Mouse (Mus musculus): ENCODE measurements around the gene Gm49336.

The Gm49336 gene

DNA sequence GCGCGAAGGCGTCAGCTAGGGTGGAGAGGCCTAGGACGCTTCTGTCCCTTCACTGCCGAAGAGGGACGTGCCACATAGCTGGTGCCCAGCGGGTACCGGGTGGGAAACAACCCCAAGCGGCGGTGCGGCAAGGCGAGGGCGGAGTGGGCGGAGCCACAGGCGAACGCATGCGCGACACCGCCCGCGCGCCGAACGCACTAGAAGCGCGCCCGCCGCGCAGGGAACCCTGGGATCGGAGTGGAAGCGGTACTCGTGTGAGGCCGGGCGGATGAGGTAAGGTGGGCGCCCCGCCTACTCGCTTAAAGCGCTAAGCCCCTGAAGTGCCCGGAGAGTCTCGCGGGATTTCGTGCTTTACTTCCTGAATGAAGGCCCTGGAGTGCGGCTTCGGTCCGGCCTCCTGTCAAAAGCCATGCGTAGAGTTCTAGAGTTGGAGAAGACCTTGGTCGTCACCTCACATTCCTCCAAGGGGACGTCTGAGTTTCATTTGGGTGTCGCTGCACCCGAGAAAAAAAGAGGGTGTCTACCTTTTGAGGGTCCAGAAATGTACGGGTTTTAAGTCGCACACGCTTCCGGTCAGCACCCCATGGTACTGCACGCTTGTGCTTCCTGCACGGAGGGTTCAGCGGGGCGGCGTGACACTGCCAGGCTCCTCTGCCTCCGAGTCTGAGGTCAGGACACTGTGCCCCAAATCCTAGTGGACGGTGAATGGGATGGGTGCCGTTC lies at the start of gene Gm49336, which contains the start of gene Nupl1:
TSS of gene Gm49336 (minus strand) at position 227 of the 723 bp plus-strand sequence.
TSS of gene Nupl1 (minus strand) at position 151 of the 723 bp plus-strand sequence.
- in situ Hi-C loops (cut with MboI, MseI) = loop anchor here (10.0 kb wide), 1 partner anchor 463 kb away; no protein-coding TSS in a partner anchor

DNA sequence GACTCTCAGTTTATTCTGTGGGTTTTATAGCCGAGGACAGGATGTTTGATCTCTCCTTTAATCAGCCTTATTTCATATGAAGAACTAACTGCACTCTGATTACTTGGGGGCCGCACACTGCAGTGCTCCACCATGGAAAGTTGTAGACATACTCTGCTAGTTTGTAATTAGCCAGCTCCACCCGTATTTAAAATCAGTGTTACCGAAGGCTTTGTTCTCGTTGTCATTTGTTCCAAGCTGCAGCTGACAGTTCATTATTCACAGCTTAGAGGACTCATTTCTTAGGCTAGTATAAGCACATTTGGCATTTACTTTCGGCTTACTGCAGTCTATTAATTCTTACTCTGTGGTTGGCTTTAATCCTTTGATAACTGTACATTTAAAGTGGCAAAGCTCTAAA lies 49.7 kb upstream of the Gm49336 start:
- in situ Hi-C loops (cut with MboI, MseI) = loop anchor here (10.0 kb wide), 1 partner anchor 496 kb away; no protein-coding TSS in a partner anchor

DNA sequence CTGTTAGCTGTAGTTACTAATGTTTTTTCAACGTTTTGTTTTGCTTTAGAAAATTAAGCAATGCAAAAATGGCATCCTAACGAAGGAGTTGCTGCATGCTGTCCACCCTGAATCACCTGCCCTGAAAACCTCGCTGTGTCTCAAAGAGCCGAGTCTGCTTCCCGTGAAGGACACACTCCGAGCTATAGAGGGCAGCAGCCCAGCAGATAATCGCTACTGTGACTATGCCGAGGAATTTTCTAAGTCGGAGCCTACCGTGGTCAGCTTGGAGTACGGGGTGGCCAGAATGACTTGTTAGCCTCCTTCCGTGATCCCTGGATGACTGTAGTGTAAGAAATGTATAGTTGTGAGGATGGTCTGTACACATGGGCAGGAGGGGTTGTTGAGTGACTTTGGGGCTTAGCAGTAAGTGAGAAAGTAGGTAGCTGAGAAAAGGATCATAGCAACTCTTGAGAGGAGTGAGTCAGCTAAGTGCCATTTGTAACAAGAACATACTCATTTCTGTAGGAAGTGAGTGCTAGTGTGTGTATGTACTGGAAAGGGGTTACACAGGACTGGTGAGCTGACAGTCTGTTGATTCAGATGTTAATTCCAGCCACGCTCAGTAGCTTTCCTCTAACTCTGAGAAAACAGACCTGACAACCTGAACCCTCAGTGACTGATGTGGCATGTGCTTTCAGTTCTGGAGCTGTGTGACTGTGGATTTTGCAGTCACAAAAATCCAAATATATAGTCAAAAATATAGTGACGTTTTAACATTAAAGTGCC lies 49.1 kb upstream of the Gm49336 start:
- in situ Hi-C loops (cut with MboI, MseI) = loop anchor here (10.0 kb wide), 1 partner anchor 496 kb away; no protein-coding TSS in a partner anchor

DNA sequence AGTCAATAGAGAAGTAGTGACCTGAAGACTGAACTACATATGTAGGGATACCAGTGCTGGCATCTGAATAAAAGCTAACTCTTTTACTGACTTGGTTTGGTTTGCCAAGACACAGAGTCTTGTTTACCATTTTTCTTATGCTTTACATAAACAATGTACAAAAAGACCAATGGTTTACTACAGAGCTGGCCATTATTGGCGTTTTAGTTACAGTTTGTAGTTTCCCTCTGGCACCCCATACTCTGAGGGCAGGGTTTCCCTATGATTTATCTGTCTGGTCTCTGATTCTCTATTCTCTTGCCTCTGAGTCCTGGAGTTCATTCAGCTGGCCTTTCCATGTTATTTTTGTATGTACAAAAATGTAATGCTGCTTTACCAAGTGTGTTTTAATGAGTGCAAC lies 44.2 kb upstream of the Gm49336 start:
- in situ Hi-C loops (cut with MboI, MseI) = no loop called here

GRCm38 (mm10) chr14:60290363-60290762 lies 39.1 kb upstream of the Gm49336 start:
- in situ Hi-C loops (cut with MboI, MseI) = no loop called here

GRCm38 (mm10) chr14:60286194-60286863 lies 35.0 kb upstream of the Gm49336 start:
- in situ Hi-C loops (cut with MboI, MseI) = no loop called here

DNA sequence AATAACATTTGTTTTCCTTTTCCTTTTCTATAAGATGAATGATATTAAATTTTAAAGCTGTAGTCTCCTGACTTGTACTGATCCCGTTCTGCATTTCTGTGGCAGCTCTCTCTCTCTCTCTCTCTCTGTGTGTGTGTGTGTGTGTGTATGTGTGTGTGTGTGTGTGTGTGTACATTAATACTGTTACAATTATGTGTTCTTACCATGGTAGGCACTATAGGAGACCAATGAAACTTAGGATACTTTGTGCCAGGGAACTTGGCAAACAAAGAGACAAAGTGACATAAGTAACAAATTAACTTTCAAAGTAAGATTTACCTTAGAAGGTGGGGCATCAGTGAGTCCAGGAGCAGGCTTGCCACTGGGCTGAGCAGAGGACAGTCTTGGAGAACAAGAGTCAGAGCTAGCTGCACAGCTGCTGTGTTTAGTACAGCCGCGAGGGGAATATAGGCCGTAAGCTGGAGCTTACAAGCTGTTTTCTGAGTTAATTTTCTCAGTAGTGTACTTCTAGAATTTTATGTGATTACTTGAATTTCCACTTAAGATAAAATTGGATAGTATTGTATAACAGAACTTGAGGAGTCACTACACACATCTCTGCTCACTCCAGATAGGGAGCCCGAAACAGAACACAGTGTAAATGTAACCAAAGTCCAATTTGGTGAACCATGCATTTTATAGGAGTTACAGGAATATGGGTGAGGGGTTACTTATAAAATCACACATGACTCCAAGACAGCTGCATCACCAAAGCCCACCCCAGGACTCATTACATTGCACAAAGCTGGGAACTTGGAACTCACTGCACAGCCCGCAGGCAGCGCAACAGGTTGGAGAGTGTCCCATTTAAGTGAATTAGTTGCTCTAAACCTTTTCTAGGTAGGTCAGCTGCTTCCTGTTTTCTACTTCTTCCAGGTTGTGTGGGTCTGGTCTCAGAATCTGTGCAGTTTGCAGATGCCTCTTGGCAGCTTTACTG lies 24.3 kb upstream of the Gm49336 start:
- in situ Hi-C loops (cut with MboI, MseI) = no loop called here

- in situ Hi-C loops (cut with MboI, MseI) = no loop called here
Observed at GRCm38 (mm10) chr14:60273346-60273745, 22.0 kb upstream of the Gm49336 start.

- in situ Hi-C loops (cut with MboI, MseI) = no loop called here
Observed at GRCm38 (mm10) chr14:60269333-60269732, 18.0 kb upstream of the Gm49336 start.

DNA sequence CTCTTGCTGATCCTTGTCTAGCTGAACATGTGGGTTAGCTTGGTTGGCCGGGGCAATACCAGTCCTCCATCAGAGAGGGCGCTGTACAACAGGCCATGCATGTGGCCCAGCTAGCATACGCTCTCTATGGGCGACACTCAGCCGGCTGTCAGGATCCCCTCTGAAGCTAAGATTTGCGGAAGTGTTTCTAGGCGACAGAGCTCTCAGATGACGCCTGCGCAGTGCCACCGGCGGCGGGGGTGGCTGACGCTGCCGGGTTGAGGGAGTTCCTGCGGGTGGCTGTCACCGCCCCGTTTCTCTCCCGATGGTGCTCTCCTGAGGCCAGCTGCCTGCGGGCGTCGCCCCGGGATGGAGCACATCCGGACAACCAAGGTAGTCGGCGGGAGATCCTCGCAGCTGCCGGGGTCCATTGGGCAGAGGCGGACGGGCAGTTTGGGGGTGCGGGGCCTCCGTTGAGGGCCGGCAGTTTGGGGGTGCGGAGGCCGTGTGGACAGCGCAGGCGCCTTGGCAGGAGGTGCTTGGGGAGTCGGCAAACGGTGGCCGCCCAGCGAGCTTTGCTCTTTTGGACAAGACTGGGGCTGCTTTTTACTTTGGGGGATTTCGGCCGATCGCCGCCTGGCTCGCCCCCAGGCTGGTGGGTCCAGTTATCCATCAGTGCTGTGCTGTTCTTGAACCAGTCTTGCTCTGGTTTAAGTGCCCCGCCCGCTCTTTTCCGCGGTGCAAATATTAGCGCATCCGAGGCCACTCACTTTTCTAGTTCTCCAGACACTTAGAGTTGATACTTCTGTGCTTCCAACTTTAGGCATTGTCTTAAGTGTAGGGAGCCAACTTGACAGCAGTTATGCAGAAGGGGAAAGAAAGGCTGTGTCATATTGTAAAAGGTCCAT lies 13.9 kb upstream of the Gm49336 start, which contains the start of gene Mtmr6:
TSS of gene Mtmr6 (plus strand) at position 239 of the 887 bp plus-strand sequence.
- in situ Hi-C loops (cut with MboI, MseI) = no loop called here

DNA sequence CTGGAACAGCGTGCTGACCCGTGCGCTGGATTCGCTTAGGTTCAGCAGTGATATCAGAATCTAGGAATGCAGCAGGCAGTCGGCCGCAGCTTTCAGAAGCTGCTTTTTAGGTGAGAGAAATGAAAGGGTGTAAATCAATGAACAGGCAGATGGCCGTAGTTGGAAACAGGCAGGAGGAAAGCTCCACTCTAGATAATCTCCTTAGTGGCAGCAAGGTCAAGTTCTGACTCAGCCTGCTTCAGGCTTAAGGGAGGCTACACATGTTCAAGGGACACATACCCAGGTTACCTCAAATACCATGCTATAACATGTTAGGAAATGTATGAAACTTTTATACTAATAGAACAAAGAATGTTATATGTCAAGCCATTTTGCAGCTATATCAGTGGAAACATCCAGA lies 11.0 kb upstream of the Gm49336 start:
- in situ Hi-C loops (cut with MboI, MseI) = no loop called here

DNA sequence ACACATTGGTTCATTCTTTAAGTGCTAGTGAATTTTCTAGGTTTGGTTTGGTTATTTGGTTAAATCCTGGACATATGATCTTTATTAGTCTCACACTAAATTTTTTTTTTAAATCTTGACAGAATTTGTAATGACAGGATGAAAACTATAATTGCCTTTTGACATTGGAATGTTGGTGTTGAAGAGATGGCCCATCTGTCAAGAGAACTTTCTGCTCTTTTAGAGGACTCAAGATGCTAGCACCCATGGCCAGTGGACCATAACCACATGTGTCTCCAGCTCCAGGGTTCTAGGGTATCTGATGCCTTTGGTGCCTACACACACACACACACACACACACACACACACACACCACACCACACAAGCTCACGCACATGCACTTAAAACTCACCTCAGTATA lies 6.5 kb upstream of the Gm49336 start:
- in situ Hi-C loops (cut with MboI, MseI) = loop anchor here (10.0 kb wide), 1 partner anchor 457 kb away; no protein-coding TSS in a partner anchor

GRCm38 (mm10) chr14:60257101-60257500 lies 5.8 kb upstream of the Gm49336 start:
- in situ Hi-C loops (cut with MboI, MseI) = loop anchor here (10.0 kb wide), 1 partner anchor 458 kb away; no protein-coding TSS in a partner anchor

- in situ Hi-C loops (cut with MboI, MseI) = loop anchor here (10.0 kb wide), 1 partner anchor 458 kb away; no protein-coding TSS in a partner anchor
Observed at GRCm38 (mm10) chr14:60256356-60256755, 5.0 kb upstream of the Gm49336 start.

DNA sequence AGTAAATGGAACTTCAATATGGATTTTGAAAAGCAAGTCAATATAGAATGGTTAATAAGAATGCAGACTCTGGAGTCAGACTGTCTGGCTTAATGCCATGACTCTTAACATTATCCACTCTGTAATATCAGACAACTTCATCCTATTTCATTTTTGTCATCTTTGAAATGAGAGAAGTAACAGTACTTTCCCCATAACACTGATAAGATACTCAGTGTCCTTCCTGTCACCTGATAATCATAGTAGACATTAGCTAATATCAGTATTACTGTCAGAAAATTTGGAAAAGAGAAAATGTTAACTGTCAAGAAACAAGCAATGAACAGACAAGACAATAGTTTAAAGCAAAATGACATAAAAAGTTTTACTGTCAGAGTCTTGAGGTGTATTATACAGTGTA lies 3.5 kb upstream of the Gm49336 start:
- in situ Hi-C loops (cut with MboI, MseI) = loop anchor here (10.0 kb wide), 1 partner anchor 460 kb away; no protein-coding TSS in a partner anchor

DNA sequence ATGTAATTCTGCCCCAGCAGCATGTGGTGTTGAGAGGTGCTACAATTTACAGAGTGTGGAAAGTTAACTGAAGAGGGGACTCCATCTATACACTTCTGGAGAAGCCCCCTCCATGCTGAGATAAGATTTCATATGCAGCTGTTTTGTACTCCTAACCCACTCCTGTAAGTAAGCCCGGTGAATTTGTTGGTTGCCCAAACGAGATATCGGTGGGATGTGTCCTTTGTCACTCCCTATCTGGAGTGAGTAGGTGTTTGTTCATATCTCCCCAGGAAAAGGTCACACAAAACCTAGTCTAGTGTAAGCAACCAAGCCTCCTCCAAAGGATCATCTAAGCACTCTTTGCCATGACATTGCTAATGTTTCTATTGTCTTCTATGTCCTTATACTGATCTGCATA lies 2.2 kb upstream of the Gm49336 start:
- in situ Hi-C loops (cut with MboI, MseI) = loop anchor here (10.0 kb wide), 1 partner anchor 461 kb away; no protein-coding TSS in a partner anchor

DNA sequence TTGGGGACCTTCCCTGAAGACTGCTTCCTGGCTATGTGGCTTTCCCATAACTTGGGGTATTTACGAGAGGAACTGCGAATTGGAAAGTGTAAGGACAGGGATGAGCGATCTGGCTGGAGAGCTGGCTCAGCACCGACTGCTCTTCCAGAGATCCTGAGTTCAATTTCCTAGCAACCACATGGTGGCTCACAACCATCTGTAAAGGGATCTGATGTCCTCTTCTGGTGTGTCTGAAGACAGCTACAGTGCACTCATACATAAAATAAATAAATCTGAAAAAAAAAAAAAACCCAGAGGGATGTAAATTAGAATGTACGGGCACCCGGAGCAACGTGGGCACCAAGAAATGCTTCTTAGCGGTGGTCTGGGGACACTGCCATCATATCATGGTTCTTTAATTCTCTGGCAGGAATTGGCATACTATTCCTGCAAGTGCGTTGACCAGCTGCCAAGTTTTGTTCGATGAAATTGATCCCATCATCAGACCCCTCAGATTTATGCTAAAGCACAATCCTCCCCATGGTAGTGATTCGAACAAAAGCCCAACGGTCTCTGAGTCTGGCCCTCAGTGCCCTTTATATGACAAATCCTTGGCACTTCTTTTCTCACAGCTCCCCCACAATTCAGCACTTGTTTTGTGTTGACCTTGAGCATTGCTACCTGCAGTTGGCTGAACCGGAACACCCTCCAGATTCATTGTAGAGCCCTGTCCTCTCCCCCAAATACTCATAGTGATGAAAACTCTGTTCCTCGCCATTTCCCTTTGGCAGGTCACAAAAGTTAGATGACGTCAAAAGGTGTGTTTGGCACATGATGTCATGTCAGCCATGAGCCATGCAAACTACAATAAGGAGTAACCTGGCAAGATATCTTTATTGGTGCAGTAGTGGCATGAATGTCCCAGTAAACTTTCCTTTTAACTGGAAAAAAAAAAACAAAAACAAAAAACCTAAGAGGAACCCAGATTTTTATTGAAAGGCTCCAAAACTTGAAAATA lies 995 bp upstream of the Gm49336 start:
- in situ Hi-C loops (cut with MboI, MseI) = loop anchor here (10.0 kb wide), 1 partner anchor 462 kb away; no protein-coding TSS in a partner anchor

- in situ Hi-C loops (cut with MboI, MseI) = loop anchor here (10.0 kb wide), 1 partner anchor 464 kb away; no protein-coding TSS in a partner anchor
Observed at GRCm38 (mm10) chr14:60250879-60251278, 428 bp downstream of the Gm49336 start.

All from T-helper 2 cell (primary cell).